Comparison of ENCODE assay signal across 1 mouse cellular context in genomic region chr5:3283083-3283482, GRCm38 (mm10).
TF ChIP-seq lines count a peak whose summit lies in the region.

No protein-coding gene starts in this region.

TF ChIP-seq in MEL, 35 proteins besides CTCF, POLR2A, EP300 and RAD21 (continued from another document):
- TF ChIP-seq GABPA (IDR thresholded peaks at IDR 0.05; ENCODE audit: low read depth, low read length) (no peak), MYB (IDR thresholded peaks at IDR 0.05; ENCODE audit: low read depth, low read length) (no peak), TAL1 (IDR thresholded peaks at IDR 0.05; ENCODE audit: low read length) (no peak), KAT2A (conservative IDR thresholded peaks at IDR 0.05; ENCODE audit: low read depth, low read length) (no peak), TBP (IDR thresholded peaks at IDR 0.05; ENCODE audit: low read depth, low read length) (no peak), SMC3 (IDR thresholded peaks at IDR 0.05; ENCODE audit: low read depth, low read length) (peak; percentile 49), ZC3H11A (IDR thresholded peaks at IDR 0.05; ENCODE audit: low read depth, low read length) (peak; percentile 13; the same call in 1 of the 2 replicates), MAFK (IDR thresholded peaks at IDR 0.05; ENCODE audit: borderline replicate concordance, low read depth, low read length) (no peak)
